Mouse (Mus musculus): ENCODE measurements at regions not wholly inside any gene's neighbourhood (a gene's known extent, or its start where the extent isn't known, plus 50 kb on each side); places are given as distances from the start of the nearest gene placed in this dataset.

GRCm38 (mm10) chr17:63699537-63699936 is 163.3 kb upstream of the Fer start:
- 79% methylated on average over 6 of the region's 6 CpGs for WGBS

GRCm38 (mm10) chr17:63704991-63705390 is 157.9 kb upstream of the Fer start:
- Histone ChIP-seq H3K27ac (ENCODE audit: insufficient read depth, low read depth, low read length) (no peak overlapping the region), H3K36me3 (ENCODE audit: control insufficient read depth, insufficient read depth, low read length) (no peaks in the 10 kb centered on the region), H3K4me3 (ENCODE audit: insufficient read depth, low read depth, low read length) (no peak overlapping the region), H3K4me1 (ENCODE audit: control insufficient read depth, insufficient read depth, low read length) (no peaks in the 10 kb centered on the region), H3K27me3 (replicated peaks; ENCODE audit: control insufficient read depth, insufficient read depth, low read length) (no peaks in the 10 kb centered on the region)
- 82% methylated on average over 3 of the region's 3 CpGs for WGBS
- no peak for DNase-seq
- TF ChIP-seq CTCF (conservative IDR thresholded peaks at IDR 0.05; ENCODE audit: insufficient read depth, insufficient read length, low read depth, low read length) (no peak), POLR2A (IDR thresholded peaks at IDR 0.05; ENCODE audit: low read depth, low read length) (no peak)

More at GRCm38 (mm10) chr17:63699537-63699936, 163.3 kb upstream of the Fer start:
- no peak overlapping the region for H3K4me3 ChIP-seq (ENCODE audit: insufficient read depth, low read depth, low read length)
- no peak overlapping the region for H3K27ac ChIP-seq (ENCODE audit: insufficient read depth, low read depth, low read length)
- no peak for DNase-seq
- H3K27me3 ChIP-seq (replicated peaks; ENCODE audit: control insufficient read depth, insufficient read depth, low read length), result no peaks in the 10 kb centered on the region
- TF ChIP-seq POLR2A (IDR thresholded peaks at IDR 0.05; ENCODE audit: low read depth, low read length) (no peak), CTCF (conservative IDR thresholded peaks at IDR 0.05; ENCODE audit: insufficient read depth, insufficient read length, low read depth, low read length) (no peak)
- no peaks in the 10 kb centered on the region for H3K36me3 ChIP-seq (ENCODE audit: control insufficient read depth, insufficient read depth, low read length)
- H3K4me1 ChIP-seq (ENCODE audit: control insufficient read depth, insufficient read depth, low read length), result no peaks in the 10 kb centered on the region

- no peak for DNase-seq
- Histone ChIP-seq H3K4me3 (ENCODE audit: insufficient read depth, low read depth, low read length) (no peak overlapping the region), H3K27ac (ENCODE audit: insufficient read depth, low read depth, low read length) (no peak overlapping the region), H3K36me3 (ENCODE audit: control insufficient read depth, insufficient read depth, low read length) (no peaks in the 10 kb centered on the region), H3K27me3 (replicated peaks; ENCODE audit: control insufficient read depth, insufficient read depth, low read length) (no peaks in the 10 kb centered on the region), H3K4me1 (ENCODE audit: control insufficient read depth, insufficient read depth, low read length) (no peaks in the 10 kb centered on the region)
- 19% methylated on average over 6 of the region's 6 CpGs for WGBS
- TF ChIP-seq CTCF (conservative IDR thresholded peaks at IDR 0.05; ENCODE audit: insufficient read depth, insufficient read length, low read depth, low read length), result no peak
- no peak for TF ChIP-seq POLR2A (IDR thresholded peaks at IDR 0.05; ENCODE audit: low read depth, low read length)
Observed at GRCm38 (mm10) chr17:63712937-63713336, 149.9 kb upstream of the Fer start.

GRCm38 (mm10) chr17:63715687-63716086 is 147.2 kb upstream of the Fer start:
- WGBS, result 92% methylated on average over 9 of the region's 9 CpGs
- no peaks in the 10 kb centered on the region for H3K36me3 ChIP-seq (ENCODE audit: control insufficient read depth, insufficient read depth, low read length)
- TF ChIP-seq POLR2A (IDR thresholded peaks at IDR 0.05; ENCODE audit: low read depth, low read length) (no peak), CTCF (conservative IDR thresholded peaks at IDR 0.05; ENCODE audit: insufficient read depth, insufficient read length, low read depth, low read length) (no peak)
- H3K4me3 ChIP-seq (ENCODE audit: insufficient read depth, low read depth, low read length), result no peak overlapping the region
- H3K27me3 ChIP-seq (replicated peaks; ENCODE audit: control insufficient read depth, insufficient read depth, low read length), result no peaks in the 10 kb centered on the region
- H3K4me1 ChIP-seq (ENCODE audit: control insufficient read depth, insufficient read depth, low read length), result no peaks in the 10 kb centered on the region
- DNase-seq, result no peak
- no peak overlapping the region for H3K27ac ChIP-seq (ENCODE audit: insufficient read depth, low read depth, low read length)

- WGBS, result 79% methylated on average over 6 of the region's 6 CpGs
- H3K27me3 ChIP-seq (replicated peaks; ENCODE audit: control insufficient read depth, insufficient read depth, low read length), result no peaks in the 10 kb centered on the region
- no peak for TF ChIP-seq CTCF (conservative IDR thresholded peaks at IDR 0.05; ENCODE audit: insufficient read depth, insufficient read length, low read depth, low read length)
- TF ChIP-seq POLR2A (IDR thresholded peaks at IDR 0.05; ENCODE audit: low read depth, low read length), result no peak
- no peak overlapping the region for H3K4me3 ChIP-seq (ENCODE audit: insufficient read depth, low read depth, low read length)
- no peaks in the 10 kb centered on the region for H3K4me1 ChIP-seq (ENCODE audit: control insufficient read depth, insufficient read depth, low read length)
- H3K27ac ChIP-seq (ENCODE audit: insufficient read depth, low read depth, low read length), result no peak overlapping the region
- no peaks in the 10 kb centered on the region for H3K36me3 ChIP-seq (ENCODE audit: control insufficient read depth, insufficient read depth, low read length)
- no peak for DNase-seq
Observed at GRCm38 (mm10) chr17:63716161-63716560, 146.7 kb upstream of the Fer start.

GRCm38 (mm10) chr17:63717051-63717578 is 145.7 kb upstream of the Fer start:
- Histone ChIP-seq H3K4me3 (ENCODE audit: insufficient read depth, low read depth, low read length) (no peak overlapping the region), H3K36me3 (ENCODE audit: control insufficient read depth, insufficient read depth, low read length) (no peaks in the 10 kb centered on the region), H3K4me1 (ENCODE audit: control insufficient read depth, insufficient read depth, low read length) (no peaks in the 10 kb centered on the region), H3K27me3 (replicated peaks; ENCODE audit: control insufficient read depth, insufficient read depth, low read length) (no peaks in the 10 kb centered on the region), H3K27ac (ENCODE audit: insufficient read depth, low read depth, low read length) (no peak overlapping the region)
- no peak for TF ChIP-seq CTCF (conservative IDR thresholded peaks at IDR 0.05; ENCODE audit: insufficient read depth, insufficient read length, low read depth, low read length)
- TF ChIP-seq POLR2A (IDR thresholded peaks at IDR 0.05; ENCODE audit: low read depth, low read length), result no peak
- DNase-seq, result no peak
- WGBS, result 78% methylated on average over 9 of the region's 9 CpGs

GRCm38 (mm10) chr17:63718972-63719715 is 143.7 kb upstream of the Fer start:
- Histone ChIP-seq H3K4me1 (ENCODE audit: control insufficient read depth, insufficient read depth, low read length) (no peaks in the 10 kb centered on the region), H3K27ac (ENCODE audit: insufficient read depth, low read depth, low read length) (no peak overlapping the region), H3K4me3 (ENCODE audit: insufficient read depth, low read depth, low read length) (no peak overlapping the region), H3K27me3 (replicated peaks; ENCODE audit: control insufficient read depth, insufficient read depth, low read length) (no peaks in the 10 kb centered on the region), H3K36me3 (ENCODE audit: control insufficient read depth, insufficient read depth, low read length) (no peaks in the 10 kb centered on the region)
- 56% methylated on average over 16 of the region's 16 CpGs for WGBS
- no peak for DNase-seq
- TF ChIP-seq POLR2A (IDR thresholded peaks at IDR 0.05; ENCODE audit: low read depth, low read length) (no peak), CTCF (conservative IDR thresholded peaks at IDR 0.05; ENCODE audit: insufficient read depth, insufficient read length, low read depth, low read length) (no peak)
